Mouse (Mus musculus) thymus, postnatal 4 days (tissue): Measurements from ENCODE around the gene Ap2m1.
"Not testable (repeated sequence)": the region's sequence is repeated elsewhere in the genome, so short reads cannot be mapped to it uniquely, and the experiment has no call there.

Source experiments
- DNase-seq: peaks from one replicate; pipeline ENCODE4 v3.0.0; 2021

Gene Ap2m1

GRCm38 (mm10) chr16:20535296-20536080 is at the start of gene Ap2m1:
Ap2m1 (plus strand) TSS chr16:20535478.
- peak; percentile 93 for DNase-seq

GRCm38 (mm10) chr16:20486048-20486447 is 49.2 kb upstream of the Ap2m1 start:
- DNase-seq = no peak

DNA sequence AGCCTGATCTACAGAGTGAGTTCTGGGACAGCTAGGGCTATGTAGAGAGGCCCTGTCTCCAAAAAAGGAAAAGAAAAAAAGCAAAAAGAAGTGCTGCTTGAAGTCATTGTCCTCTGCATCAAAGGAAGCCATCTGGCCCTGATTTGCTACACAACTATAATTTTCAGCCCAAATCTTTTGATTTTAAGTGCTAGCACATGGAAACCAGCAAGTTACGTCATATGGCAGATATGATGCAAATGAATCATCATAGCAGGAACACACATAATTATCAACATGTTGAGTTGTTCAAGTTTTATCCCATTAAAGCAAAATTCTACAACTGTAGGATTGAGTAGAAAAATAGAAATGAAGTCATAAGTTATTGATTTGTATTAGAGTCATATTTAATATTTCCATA is 47.1 kb upstream of the Ap2m1 start:
- no peak for DNase-seq

DNA sequence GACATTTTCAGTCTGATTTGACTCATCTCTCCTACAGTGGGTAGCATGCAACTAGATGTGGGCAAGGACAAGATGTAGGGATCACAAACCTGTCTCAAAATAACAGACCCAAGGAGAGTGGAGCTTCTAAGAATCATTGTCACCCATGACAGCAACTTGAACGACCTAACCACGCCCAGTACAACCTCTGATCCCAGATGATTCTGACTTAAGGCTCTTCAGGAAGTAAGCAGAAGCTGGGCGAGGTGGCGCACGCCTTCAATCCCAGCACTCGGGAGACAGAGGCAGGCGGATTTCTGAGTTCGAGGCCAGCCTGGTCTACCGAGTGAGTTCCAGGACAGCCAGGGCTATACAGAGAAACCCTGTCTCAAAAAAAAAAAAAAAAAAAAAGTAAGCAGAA is 46.5 kb upstream of the Ap2m1 start:
- not testable (repeated sequence) for DNase-seq

DNA sequence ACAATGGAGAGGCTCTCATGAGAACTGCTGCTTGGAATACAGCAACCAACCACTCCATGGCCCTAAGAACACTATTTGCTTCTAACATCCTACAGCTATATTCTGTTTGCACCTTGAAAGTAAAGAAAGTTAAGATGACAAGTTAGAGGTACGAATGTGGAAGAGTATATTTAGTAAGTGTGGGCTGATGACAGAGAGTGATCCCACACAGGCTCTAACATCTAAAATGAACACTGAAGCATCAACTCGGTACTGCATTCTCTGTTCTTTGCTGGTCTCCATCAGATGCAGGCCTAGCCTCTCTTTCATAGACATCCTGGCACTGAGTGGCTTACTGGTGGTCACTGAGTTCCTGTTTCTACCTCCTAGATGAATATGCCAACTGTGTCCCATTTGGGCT is 46.0 kb upstream of the Ap2m1 start:
- no peak for DNase-seq

- no peak for DNase-seq
These were observed 44.7 kb upstream of the Ap2m1 start for GRCm38 (mm10) chr16:20490581-20490980.

DNA sequence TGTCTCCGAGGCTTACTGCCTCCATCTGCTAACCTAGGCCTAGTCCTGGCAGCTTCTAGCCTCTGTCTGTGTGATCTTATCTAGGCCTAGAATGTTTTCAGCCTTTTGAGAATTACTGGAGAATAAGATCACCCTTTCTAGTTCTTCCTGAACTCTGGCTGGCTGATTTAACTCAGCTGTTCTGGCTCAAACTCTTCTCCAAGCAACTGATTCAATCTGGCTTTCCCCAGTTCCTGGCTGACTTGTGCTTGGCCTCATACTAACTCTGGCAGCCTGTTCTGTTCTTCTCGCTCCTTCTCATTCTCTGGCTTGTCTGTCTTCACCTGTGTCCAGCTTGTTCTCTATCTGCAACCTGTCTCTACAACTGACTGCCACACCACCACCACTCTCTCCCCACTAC is 44.0 kb upstream of the Ap2m1 start:
- no peak for DNase-seq

DNA sequence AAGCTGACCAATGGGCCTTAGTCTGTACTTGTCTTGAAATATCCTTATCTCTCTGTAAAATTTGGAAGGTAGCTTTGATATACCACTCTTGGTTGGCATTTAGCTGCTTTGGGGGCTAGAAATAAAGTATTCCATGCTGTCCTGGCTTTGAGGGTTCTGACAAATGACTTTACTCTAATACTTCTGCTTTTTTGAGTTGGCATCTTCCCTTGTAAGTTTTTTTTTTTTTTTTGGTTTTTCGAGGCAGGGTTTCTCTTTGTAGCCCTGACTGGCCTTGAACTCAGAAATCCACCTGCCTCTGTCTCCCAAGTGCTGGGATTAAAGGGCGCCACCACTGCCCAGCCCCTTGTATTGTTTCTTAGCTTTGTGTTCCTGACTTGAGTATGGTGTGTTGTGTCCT is 41.8 kb upstream of the Ap2m1 start:
- no peak for DNase-seq

DNA sequence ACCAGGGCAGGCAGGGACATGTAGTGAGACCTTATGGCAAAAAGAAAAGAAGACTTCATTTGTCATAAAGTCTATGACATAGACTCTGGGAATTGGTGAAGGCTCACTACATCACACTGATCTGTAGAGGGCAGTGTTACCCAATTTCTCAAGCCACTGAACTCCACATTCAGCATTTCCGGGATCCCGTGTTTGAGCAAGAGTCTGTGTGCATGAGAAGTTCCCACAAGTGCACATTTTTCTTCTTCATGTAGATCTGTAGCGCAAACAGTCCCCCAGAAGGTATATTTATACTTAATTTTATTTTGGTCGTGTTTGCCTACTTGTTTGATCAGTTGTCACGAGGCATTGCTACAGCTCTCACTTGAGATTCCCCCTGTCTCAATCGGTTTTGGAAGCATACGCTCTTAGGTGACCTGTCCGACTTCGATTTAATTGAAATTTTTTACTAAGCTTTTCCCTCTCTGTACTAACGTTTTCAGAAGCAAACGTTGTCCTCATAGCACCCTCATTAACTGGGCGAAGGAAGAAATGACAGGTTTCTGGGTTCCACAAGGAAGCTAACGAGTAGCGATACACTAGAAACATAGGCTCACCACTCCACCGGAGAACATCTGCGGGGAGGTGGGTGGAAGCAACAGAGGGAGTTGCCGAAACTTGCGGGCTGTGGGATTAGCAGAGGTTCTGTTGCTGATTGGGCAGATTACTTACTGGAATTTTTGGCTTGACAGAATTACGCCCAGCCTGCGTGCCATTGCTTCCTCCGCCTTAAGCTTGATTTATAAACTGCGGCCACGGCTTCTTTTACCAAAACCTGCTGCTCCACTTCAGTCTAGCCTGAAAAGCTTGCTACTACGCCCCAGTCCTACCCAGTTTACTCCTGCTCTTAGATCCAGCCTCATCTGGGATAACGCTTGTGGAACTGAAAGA is 38.3 kb upstream of the Ap2m1 start:
- DNase-seq = peak; percentile 51

- DNase-seq = peak; percentile 22
These were observed 37.1 kb upstream of the Ap2m1 start for GRCm38 (mm10) chr16:20497980-20498676.

DNA sequence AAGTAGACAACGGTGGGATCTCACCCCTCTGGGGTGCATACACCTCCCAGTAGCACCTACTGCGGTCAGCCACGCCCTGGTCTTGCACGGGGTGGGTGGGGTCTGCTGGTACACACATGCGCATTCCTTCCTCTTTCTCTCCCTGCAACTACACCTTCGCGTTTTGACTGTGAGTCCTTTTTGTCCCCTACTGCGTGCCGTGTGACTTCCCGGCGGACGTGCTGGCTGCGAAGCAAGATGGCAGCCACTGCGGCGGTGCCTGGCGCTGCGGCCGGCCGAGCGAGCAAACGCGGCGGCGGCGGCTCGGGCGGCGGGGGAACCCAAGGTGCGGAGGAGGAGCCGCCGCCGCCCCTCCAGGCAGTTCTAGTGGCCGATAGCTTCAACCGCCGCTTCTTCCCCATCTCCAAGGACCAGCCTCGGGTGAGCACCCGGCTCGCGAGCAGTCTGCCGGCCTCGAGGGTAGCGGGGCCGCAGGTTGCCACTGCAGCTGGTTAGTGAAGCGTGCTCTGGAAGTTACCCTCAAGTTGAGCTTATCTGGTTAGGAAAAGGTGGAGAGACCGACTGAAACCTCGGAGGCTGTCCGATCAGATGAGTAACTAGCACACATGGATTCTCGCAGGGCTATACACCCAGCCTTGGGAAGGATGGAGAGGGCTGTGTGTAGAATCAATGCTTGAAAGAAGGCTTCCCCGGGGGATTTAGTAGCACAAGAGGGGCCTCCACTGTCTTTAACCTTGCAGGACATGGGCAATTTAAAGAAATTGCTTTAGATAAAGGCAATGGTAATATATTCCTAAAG is 36.4 kb upstream of the Ap2m1 start, which contains the start of gene Eif2b5:
Eif2b5 (plus strand) TSS at position 141 of the 799 bp plus-strand sequence.
- peak; percentile 90 for DNase-seq

DNA sequence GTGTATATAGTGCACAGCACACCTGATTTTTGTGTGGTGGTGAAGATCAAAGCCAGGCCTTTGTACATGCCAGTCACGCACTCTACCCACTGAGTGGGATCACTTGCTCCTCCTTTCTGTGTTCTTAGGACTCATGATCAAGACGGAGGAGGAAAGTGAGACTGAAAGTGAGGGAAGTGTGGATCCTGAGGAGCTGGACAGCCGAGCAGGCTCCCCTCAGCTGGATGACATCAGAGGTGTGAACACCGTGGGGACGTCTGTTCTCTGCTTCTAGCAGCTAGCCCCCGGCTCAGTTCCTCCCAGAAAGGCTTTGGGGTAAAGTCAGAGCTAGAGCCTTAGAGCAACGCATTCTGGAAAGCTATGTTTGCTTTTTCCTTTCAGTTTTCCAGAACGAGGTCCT is 29.3 kb upstream of the Ap2m1 start:
- DNase-seq = no peak

- peak; percentile 48 for DNase-seq
These were observed 25.9 kb upstream of the Ap2m1 start for GRCm38 (mm10) chr16:20509349-20509748.

DNA sequence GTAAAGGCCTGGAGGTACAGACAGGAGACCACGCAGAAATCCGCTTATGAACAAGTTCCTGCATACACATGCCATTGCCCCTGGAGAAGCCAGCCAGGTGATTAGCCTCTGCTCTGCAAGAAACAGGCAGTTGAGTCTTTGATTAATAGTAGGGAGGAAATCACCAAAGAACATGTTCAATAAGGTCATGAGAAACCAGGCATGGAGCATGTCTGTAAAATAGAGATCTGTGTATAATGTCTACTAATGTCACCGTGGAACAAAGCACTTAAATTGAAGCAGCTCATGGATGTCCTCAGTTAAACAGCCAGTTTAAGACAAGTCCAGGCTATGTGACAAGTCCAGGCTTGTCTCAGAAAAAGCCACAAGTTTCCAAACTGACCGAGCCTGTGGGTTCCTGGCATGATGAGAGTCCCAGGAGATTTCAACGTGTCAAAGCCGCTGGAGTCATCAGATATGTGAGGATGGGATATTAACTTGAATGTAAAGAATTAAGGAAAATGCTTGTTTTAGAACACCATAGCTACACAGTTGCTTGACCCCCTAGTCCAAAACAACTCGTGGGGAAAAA is 23.9 kb upstream of the Ap2m1 start:
- DNase-seq = no peak

GRCm38 (mm10) chr16:20516032-20516431 is 19.2 kb upstream of the Ap2m1 start:
- DNase-seq = no peak

DNA sequence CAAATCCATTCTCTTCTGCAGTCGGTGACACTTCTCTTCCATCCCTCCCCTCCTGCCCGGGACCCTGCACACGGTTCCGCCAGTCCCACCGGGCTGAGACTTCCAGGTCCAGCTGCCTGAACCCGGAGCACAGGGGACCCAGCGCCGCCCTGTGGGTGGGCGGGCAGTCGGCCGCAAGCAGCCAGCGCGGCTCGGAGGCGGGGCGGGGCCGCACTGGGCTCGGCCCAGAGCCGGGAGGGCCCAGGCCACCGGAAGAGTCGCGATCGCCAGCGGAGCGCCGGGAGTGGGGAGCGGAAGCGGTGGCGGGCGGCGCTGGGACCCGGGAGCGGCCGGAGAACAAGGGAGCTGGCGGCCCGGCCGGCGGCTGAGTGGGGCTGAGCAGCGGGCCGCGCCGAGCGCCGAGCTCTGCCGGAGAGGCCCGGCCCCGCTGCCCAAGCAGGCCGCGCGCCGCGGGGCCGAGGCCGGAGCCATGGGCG is 18.5 kb upstream of the Ap2m1 start, which contains the start of gene Dvl3:
Dvl3 (plus strand) TSS at position 257 of the 476 bp plus-strand sequence.
- DNase-seq = peak; percentile 84

GRCm38 (mm10) chr16:20517216-20517615 is 18.1 kb upstream of the Ap2m1 start:
- peak; percentile 71 for DNase-seq

- DNase-seq = no peak
These were observed 17.4 kb upstream of the Ap2m1 start for GRCm38 (mm10) chr16:20517701-20518374.

- DNase-seq = no peak
These were observed 11.4 kb upstream of the Ap2m1 start for GRCm38 (mm10) chr16:20523886-20524285.

GRCm38 (mm10) chr16:20528779-20529178 is 6.5 kb upstream of the Ap2m1 start:
- no peak for DNase-seq

DNA sequence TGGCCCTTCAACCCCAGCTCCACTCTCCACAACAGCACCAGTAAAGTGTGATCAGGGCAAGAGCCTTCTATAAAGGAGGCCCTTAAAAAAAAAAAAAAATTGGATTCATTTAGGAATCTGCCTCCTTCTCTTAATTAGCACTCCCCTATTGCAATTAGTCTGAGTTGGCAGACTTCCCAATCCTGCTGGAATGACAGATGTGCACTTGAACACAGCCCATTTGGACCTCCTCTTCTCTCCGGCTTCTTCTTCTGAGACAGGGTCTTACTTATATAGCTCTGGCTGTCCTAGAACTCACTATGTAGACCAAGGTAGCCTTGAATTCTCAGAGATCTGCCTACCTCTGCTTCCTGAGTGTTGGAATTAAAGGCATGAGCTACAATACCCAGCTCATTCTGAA is 5.9 kb upstream of the Ap2m1 start:
- DNase-seq = no peak
